Mouse (Mus musculus) MEL (cell line): Measurements from ENCODE around the gene Plet1. TPM values are rescaled to one million over a fixed set of nuclear protein-coding genes. Genes with fewer than 3 reads are reported as not detected.
A peak's percentile ranks its signal among the peaks of the same experiment; 100 is the strongest.

Experiments used
- DNase-seq: peaks from one replicate; pipeline ENCODE4 v3.0.0; 2011; ENCODE audit warnings: low read depth, low spot score
- H3K27ac ChIP-seq: 2 replicates; pipeline ENCODE4 v1.5.1; 2012; ENCODE audit warnings: low read depth, mild to moderate bottlenecking, control low read depth, low read length, moderate library complexity; ENCODE audit not compliant: control insufficient read depth
- H3K27me3 ChIP-seq, 2 experiments: fragments of 150-350 bp in 1 of 2; sonication (generic) in 1 of 2; 2 replicates each; pipeline ENCODE4 v1.6.1; 2012; ENCODE audit warnings: low read length in 2 of 2, mild to moderate bottlenecking in 2 of 2, improper control_type of control experiment in 1 of 2, moderate library complexity in 1 of 2; ENCODE audit not compliant: insufficient read depth in 2 of 2, control insufficient read depth in 1 of 2
- H3K36me3 ChIP-seq, 2 experiments: 2 replicates each; pipeline ENCODE4 v1.6.1; 2012 to 2014; ENCODE audit warnings: low read length in 2 of 2, improper control_type of control experiment in 1 of 2, inconsistent platforms in 1 of 2, mild to moderate bottlenecking in 1 of 2; ENCODE audit not compliant: insufficient read depth in 2 of 2, control insufficient read depth in 1 of 2
- H3K4me1 ChIP-seq, 2 experiments: fragments of 150-350 bp in 1 of 2; sonication (generic) in 1 of 2; 2 replicates each; pipeline ENCODE4 v1.6.1; 2012; ENCODE audit warnings: low read length in 2 of 2, improper control_type of control experiment in 1 of 2, mild to moderate bottlenecking in 1 of 2; ENCODE audit not compliant: insufficient read depth in 2 of 2, control insufficient read depth in 1 of 2
- H3K4me3 ChIP-seq, 2 experiments: fragments of 150-350 bp in 1 of 2; sonication (generic) in 1 of 2; 2 replicates each; pipeline ENCODE4 v1.5.1; 2012; ENCODE audit warnings: low read depth in 2 of 2, low read length in 2 of 2, mild to moderate bottlenecking in 2 of 2, moderate library complexity in 2 of 2, control low read depth in 1 of 2, improper control_type of control experiment in 1 of 2; ENCODE audit not compliant: control insufficient read depth in 1 of 2, insufficient read depth in 1 of 2
- H3K79me2 ChIP-seq: 2 replicates; pipeline ENCODE4 v1.6.1; 2012; ENCODE audit warnings: mild to moderate bottlenecking, low read length, moderate library complexity; ENCODE audit not compliant: control insufficient read depth, poor library complexity, insufficient read depth
- H3K9ac ChIP-seq: 2 replicates; pipeline ENCODE4 v1.6.1; 2012; ENCODE audit warnings: low read depth, mild to moderate bottlenecking, control low read depth, low read length, moderate library complexity; ENCODE audit not compliant: control insufficient read depth, poor library complexity, severe bottlenecking
- H3K9me3 ChIP-seq: fragments of 150-350 bp; sonication (generic); replicated peaks from 2 replicates; pipeline ENCODE4 v1.6.1; 2012; ENCODE audit warnings: mild to moderate bottlenecking, low read length, improper control_type of control experiment, moderate library complexity; ENCODE audit not compliant: insufficient read depth
- BHLHE40 ChIP-seq: IDR thresholded peaks from 2 replicates; pipeline ENCODE4 v1.6.1; 2012; ENCODE audit warnings: low read depth, mild to moderate bottlenecking, inconsistent platforms, low read length, improper control_type of control experiment, borderline replicate concordance
- CHD1 ChIP-seq: IDR thresholded peaks from 2 replicates; pipeline ENCODE4 v1.6.1; 2012; ENCODE audit warnings: low read depth, mild to moderate bottlenecking, inconsistent platforms, low read length, improper control_type of control experiment
- CHD2 ChIP-seq: IDR thresholded peaks from 2 replicates; pipeline ENCODE4 v1.6.1; 2011; ENCODE audit warnings: low read length, improper control_type of control experiment
- CTCF ChIP-seq, 3 experiments: IDR thresholded peaks in 2 of 3; conservative IDR thresholded peaks in 1 of 3; 2 replicates each; pipeline ENCODE4 v1.5.1; 2011 to 2012; ENCODE audit warnings: low read length in 3 of 3, low read depth in 2 of 3, mild to moderate bottlenecking in 2 of 3, improper control_type of control experiment in 1 of 3, inconsistent platforms in 1 of 3, mixed read lengths in 1 of 3, moderate library complexity in 1 of 3; ENCODE audit not compliant: control insufficient read depth in 1 of 3, insufficient read depth in 1 of 3, poor library complexity in 1 of 3, severe bottlenecking in 1 of 3
- E2F4 ChIP-seq: IDR thresholded peaks from 2 replicates; pipeline ENCODE4 v1.6.1; 2011; ENCODE audit warnings: low read depth, low read length, improper control_type of control experiment, borderline replicate concordance
- ELF1 ChIP-seq: IDR thresholded peaks from 2 replicates; pipeline ENCODE4 v1.6.1; 2014; ENCODE audit warnings: low read depth, mild to moderate bottlenecking, inconsistent platforms, low read length, improper control_type of control experiment, moderate library complexity
- EP300 ChIP-seq, 2 experiments: IDR thresholded peaks; 2 replicates each; pipeline ENCODE4 v1.6.1; 2011; ENCODE audit warnings: improper control_type of control experiment in 2 of 2, low read length in 2 of 2, low read depth in 1 of 2, mild to moderate bottlenecking in 1 of 2
- ETS1 ChIP-seq: IDR thresholded peaks from 2 replicates; pipeline ENCODE4 v1.6.1; 2012; ENCODE audit warnings: low read depth, mild to moderate bottlenecking, inconsistent platforms, low read length, improper control_type of control experiment, moderate library complexity
- GABPA ChIP-seq: IDR thresholded peaks from 2 replicates; pipeline ENCODE4 v1.6.1; 2012; ENCODE audit warnings: low read depth, mild to moderate bottlenecking, inconsistent platforms, low read length, improper control_type of control experiment, moderate library complexity
- GATA1 ChIP-seq: IDR thresholded peaks from 2 replicates; pipeline ENCODE4 v1.6.1; 2011; ENCODE audit warnings: low read depth, low read length, improper control_type of control experiment
- JUND ChIP-seq: IDR thresholded peaks from 2 replicates; pipeline ENCODE4 v1.6.1; 2011; ENCODE audit warnings: low read depth, mild to moderate bottlenecking, improper control_type of control experiment, low read length
- KAT2A ChIP-seq: conservative IDR thresholded peaks from 2 replicates; pipeline ENCODE4 v1.6.1; 2012; ENCODE audit warnings: low read depth, low read length, improper control_type of control experiment, inconsistent platforms
- MAX ChIP-seq: IDR thresholded peaks from 2 replicates; pipeline ENCODE4 v1.6.1; 2011; ENCODE audit warnings: low read length, improper control_type of control experiment
- MAZ ChIP-seq: IDR thresholded peaks from 2 replicates; pipeline ENCODE4 v1.6.1; 2012; ENCODE audit warnings: low read depth, mild to moderate bottlenecking, inconsistent platforms, low read length, improper control_type of control experiment
- MEF2A ChIP-seq: IDR thresholded peaks from 2 replicates; pipeline ENCODE4 v1.6.1; 2014; ENCODE audit warnings: low read depth, mild to moderate bottlenecking, inconsistent platforms, low read length, improper control_type of control experiment; ENCODE audit not compliant: poor library complexity, insufficient replicate concordance, severe bottlenecking; ENCODE audit errors: extremely low read depth
- MXI1 ChIP-seq: IDR thresholded peaks from 2 replicates; pipeline ENCODE4 v1.6.1; 2011; ENCODE audit warnings: mild to moderate bottlenecking, low read depth, low read length, improper control_type of control experiment
- MYB ChIP-seq: IDR thresholded peaks from 2 replicates; pipeline ENCODE4 v1.6.1; 2011; ENCODE audit warnings: mild to moderate bottlenecking, low read depth, low read length, improper control_type of control experiment
- MYC ChIP-seq: IDR thresholded peaks from 2 replicates; pipeline ENCODE4 v1.6.1; 2011; ENCODE audit warnings: low read depth, mild to moderate bottlenecking, low read length, improper control_type of control experiment, moderate library complexity
- NRF1 ChIP-seq: IDR thresholded peaks from 2 replicates; pipeline ENCODE4 v1.6.1; 2014; ENCODE audit warnings: low read depth, mild to moderate bottlenecking, inconsistent platforms, low read length, improper control_type of control experiment, moderate library complexity; ENCODE audit not compliant: poor library complexity, insufficient read depth, severe bottlenecking
- POLR2A ChIP-seq, 2 experiments: IDR thresholded peaks; 2 replicates each; pipeline ENCODE4 v1.6.1; 2011 to 2012; ENCODE audit warnings: low read length in 2 of 2, mild to moderate bottlenecking in 2 of 2, control low read depth in 1 of 2, improper control_type of control experiment in 1 of 2, low read depth in 1 of 2, moderate library complexity in 1 of 2; ENCODE audit not compliant: control insufficient read depth in 1 of 2, insufficient read depth in 1 of 2, poor library complexity in 1 of 2
- POLR2AphosphoS2 ChIP-seq: IDR thresholded peaks from 2 replicates; pipeline ENCODE4 v1.6.1; 2011; ENCODE audit warnings: low read length, improper control_type of control experiment
- POLR2AphosphoS5 ChIP-seq: IDR thresholded peaks from 2 replicates; pipeline ENCODE4 v1.6.1; 2012; ENCODE audit warnings: low read depth, borderline replicate concordance, mild to moderate bottlenecking, inconsistent platforms, low read length, moderate library complexity, mixed read lengths
- RAD21 ChIP-seq: IDR thresholded peaks from 2 replicates; pipeline ENCODE4 v1.6.1; 2011; ENCODE audit warnings: mild to moderate bottlenecking, low read depth, low read length, improper control_type of control experiment
- RCOR1 ChIP-seq: IDR thresholded peaks from 2 replicates; pipeline ENCODE4 v1.6.1; 2012; ENCODE audit warnings: low read depth, mild to moderate bottlenecking, inconsistent platforms, low read length, improper control_type of control experiment
- SIN3A ChIP-seq: IDR thresholded peaks from 2 replicates; pipeline ENCODE4 v1.6.1; 2012; ENCODE audit warnings: low read length, improper control_type of control experiment, inconsistent platforms
- SMC3 ChIP-seq: IDR thresholded peaks from 2 replicates; pipeline ENCODE4 v1.6.1; 2011; ENCODE audit warnings: low read depth, low read length, improper control_type of control experiment
- TAL1 ChIP-seq: IDR thresholded peaks from 2 replicates; pipeline ENCODE4 v1.6.1; 2012; ENCODE audit warnings: mild to moderate bottlenecking, inconsistent platforms, low read length, moderate library complexity, mixed read lengths
- TBP ChIP-seq: IDR thresholded peaks from 2 replicates; pipeline ENCODE4 v1.8.0; 2011; ENCODE audit warnings: low read depth, low read length, improper control_type of control experiment
- TCF12 ChIP-seq: IDR thresholded peaks from 2 replicates; pipeline ENCODE4 v1.6.1; 2014; ENCODE audit warnings: low read depth, mild to moderate bottlenecking, inconsistent platforms, low read length, improper control_type of control experiment, moderate library complexity
- UBTF ChIP-seq: IDR thresholded peaks from 2 replicates; pipeline ENCODE4 v1.6.1; 2012; ENCODE audit warnings: low read depth, mild to moderate bottlenecking, inconsistent platforms, low read length, improper control_type of control experiment, moderate library complexity, borderline replicate concordance; ENCODE audit not compliant: insufficient read depth
- USF1 ChIP-seq: IDR thresholded peaks from 2 replicates; pipeline ENCODE4 v1.6.1; 2014; ENCODE audit warnings: low read depth, mild to moderate bottlenecking, inconsistent platforms, low read length, improper control_type of control experiment, moderate library complexity
- USF2 ChIP-seq, 2 experiments: IDR thresholded peaks; 2 replicates each; pipeline ENCODE4 v1.6.1; 2011 to 2012; ENCODE audit warnings: improper control_type of control experiment in 2 of 2, low read length in 2 of 2, borderline replicate concordance in 1 of 2, inconsistent platforms in 1 of 2, low read depth in 1 of 2, mild to moderate bottlenecking in 1 of 2; ENCODE audit not compliant: insufficient read depth in 1 of 2
- ZC3H11A ChIP-seq: IDR thresholded peaks from 2 replicates; pipeline ENCODE4 v1.6.1; 2012; ENCODE audit warnings: low read depth, mild to moderate bottlenecking, inconsistent platforms, low read length, improper control_type of control experiment
- ZMIZ1 ChIP-seq: IDR thresholded peaks from 2 replicates; pipeline ENCODE4 v1.6.1; 2012; ENCODE audit warnings: low read depth, mild to moderate bottlenecking, inconsistent platforms, low read length, improper control_type of control experiment, moderate library complexity
- ZNF384 ChIP-seq: IDR thresholded peaks from 2 replicates; pipeline ENCODE4 v1.6.1; 2012; ENCODE audit warnings: low read depth, mild to moderate bottlenecking, inconsistent platforms, low read length, improper control_type of control experiment
- polyA plus RNA-seq, 2 experiments: library from polyadenylated mRNA; stranded (reverse) in 1 of 2; unstranded in 1 of 2; fragments of >175 nt in 1 of 2; fragments of >200 nt in 1 of 2; gene quantifications; 2 replicates each; pipeline versions ENCODE4 v1.2.1 to v1.2.4; 2012; ENCODE audit warnings: low replicate concordance in 2 of 2, low read depth in 1 of 2; ENCODE audit not compliant: insufficient read length in 2 of 2, insufficient read depth in 1 of 2, missing spikeins in 1 of 2
- total RNA-seq: library from RNA; depleted of rRNA; stranded (reverse); fragments of 300-350 nt; gene quantifications from 2 replicates; pipeline ENCODE4 v1.2.3, GENCODE M21; 2012

Plet1 gene
- total and polyA plus RNA-seq, 3 experiments = 0.12 to 0.81 TPM; not detected in 1

DNA sequence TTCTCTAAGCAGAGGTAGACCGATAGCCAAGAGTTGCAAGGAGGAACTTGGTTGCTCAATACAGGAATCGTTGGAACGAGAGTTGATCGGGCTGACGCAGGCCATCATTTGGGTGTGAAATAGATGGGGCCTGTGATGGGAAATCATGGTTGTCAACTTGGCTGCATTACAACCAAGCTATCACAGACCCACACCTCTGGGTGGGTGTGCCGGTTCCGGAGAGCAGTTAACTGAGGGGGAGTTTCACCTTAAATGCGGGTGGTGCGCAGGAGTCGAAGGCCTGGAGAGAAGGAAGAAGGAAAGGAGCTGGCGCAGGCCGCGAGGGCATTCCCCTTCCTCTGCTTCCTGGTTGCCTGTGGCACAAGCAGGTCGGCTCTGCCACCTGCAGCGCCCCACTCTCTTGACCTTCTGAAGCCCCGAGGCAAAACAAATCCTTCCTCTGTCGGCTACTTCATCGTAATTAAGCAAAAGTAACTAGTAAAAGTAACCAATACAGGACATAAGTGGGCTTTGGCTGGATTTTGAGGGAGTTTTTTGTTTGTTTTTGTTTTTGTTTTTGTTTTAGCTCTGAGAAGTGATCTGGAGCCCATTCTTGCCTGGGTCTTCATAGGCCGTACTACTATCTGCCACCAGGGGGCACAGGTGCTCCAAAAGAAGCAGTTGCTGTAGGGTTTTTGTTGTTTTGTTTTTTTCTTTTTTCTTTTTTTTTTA lies 31.7 kb upstream of the Plet1 start:
- H3K9ac ChIP-seq = peak overlapping the region; percentile 68
- peak; percentile 86 for DNase-seq
- no peaks in the 10 kb centered on the region for H3K27me3 ChIP-seq
- H3K79me2 ChIP-seq = no peaks in the 10 kb centered on the region
- peak overlapping the region; percentile 24 for H3K27ac ChIP-seq
- H3K4me1 ChIP-seq = peaks cover 0 to 17% of the 10 kb centered on the region in 2 experiments; a peak in 3 of 4 replicates
- H3K36me3 ChIP-seq = no peaks in the 10 kb centered on the region; a peak in 1 of 4 replicates
- no peaks in the 10 kb centered on the region for H3K9me3 ChIP-seq
- peak overlapping the region; percentile 57 to 94 for H3K4me3 ChIP-seq
- TF ChIP-seq SMC3 (peak; percentile 96), USF1 (no peak), GATA1 (no peak), MYB (peak; percentile 42; the same call in 1 of the 2 replicates), ZC3H11A (peak; percentile 89), RCOR1 (peak; percentile 7; the same call in 1 of the 2 replicates), MYC (peak; percentile 61; the same call in 1 of the 2 replicates), MAX (0 out of 2 replicates have a peak, but pooled peaks have one; percentile 6), POLR2AphosphoS5 (no peak), ZMIZ1 (no peak), BHLHE40 (peak; percentile 39), ZNF384 (peak; percentile 90), EP300 (IDR thresholded peaks at IDR 0.05; ENCODE audit: low read depth in 1 of 2, low read length in 2 of 2) (peak in 1 of 2 experiments; percentile 60; a peak in 2 of 4 replicates), GABPA (no peak), RAD21 (peak; percentile 89), MXI1 (peak; percentile 75), USF2 (IDR thresholded peaks at IDR 0.05; ENCODE audit: borderline replicate concordance in 1 of 2, insufficient read depth in 1 of 2, low read depth in 1 of 2, low read length in 2 of 2) (no peak), POLR2AphosphoS2 (no peak), TBP (peak; percentile 56; the same call in 1 of the 2 replicates), KAT2A (no peak), POLR2A (IDR thresholded peaks at IDR 0.05; ENCODE audit: control insufficient read depth in 1 of 2, insufficient read depth in 1 of 2, low read depth in 1 of 2, low read length in 2 of 2, poor library complexity in 1 of 2) (no peak), SIN3A (peak; percentile 78; the same call in 1 of the 2 replicates), MEF2A (no peak), NRF1 (no peak), UBTF (no peak), CHD1 (peak; percentile 80; the same call in 1 of the 2 replicates), CTCF (IDR thresholded peaks at IDR 0.05 in 2 of 3, conservative IDR thresholded peaks at IDR 0.05 in 1 of 3; ENCODE audit: control insufficient read depth in 1 of 3, insufficient read depth in 1 of 3, low read depth in 2 of 3, low read length in 3 of 3, poor library complexity in 1 of 3, severe bottlenecking in 1 of 3) (peak; percentile 69 to 93 (median 70)), JUND (peak; percentile 60; the same call in 1 of the 2 replicates), MAZ (no peak), ETS1 (no peak), ELF1 (peak; percentile 35; the same call in 1 of the 2 replicates), TAL1 (no peak), CHD2 (no peak), TCF12 (no peak), E2F4 (no peak)
